Mouse (Mus musculus) cerebellum, adult 11 months (tissue): ENCODE results near the gene Ranbp9.

ENCODE experiments used
- DNase-seq: peaks from one replicate; pipeline ENCODE4 v3.0.0; 2022

Ranbp9 gene

DNA sequence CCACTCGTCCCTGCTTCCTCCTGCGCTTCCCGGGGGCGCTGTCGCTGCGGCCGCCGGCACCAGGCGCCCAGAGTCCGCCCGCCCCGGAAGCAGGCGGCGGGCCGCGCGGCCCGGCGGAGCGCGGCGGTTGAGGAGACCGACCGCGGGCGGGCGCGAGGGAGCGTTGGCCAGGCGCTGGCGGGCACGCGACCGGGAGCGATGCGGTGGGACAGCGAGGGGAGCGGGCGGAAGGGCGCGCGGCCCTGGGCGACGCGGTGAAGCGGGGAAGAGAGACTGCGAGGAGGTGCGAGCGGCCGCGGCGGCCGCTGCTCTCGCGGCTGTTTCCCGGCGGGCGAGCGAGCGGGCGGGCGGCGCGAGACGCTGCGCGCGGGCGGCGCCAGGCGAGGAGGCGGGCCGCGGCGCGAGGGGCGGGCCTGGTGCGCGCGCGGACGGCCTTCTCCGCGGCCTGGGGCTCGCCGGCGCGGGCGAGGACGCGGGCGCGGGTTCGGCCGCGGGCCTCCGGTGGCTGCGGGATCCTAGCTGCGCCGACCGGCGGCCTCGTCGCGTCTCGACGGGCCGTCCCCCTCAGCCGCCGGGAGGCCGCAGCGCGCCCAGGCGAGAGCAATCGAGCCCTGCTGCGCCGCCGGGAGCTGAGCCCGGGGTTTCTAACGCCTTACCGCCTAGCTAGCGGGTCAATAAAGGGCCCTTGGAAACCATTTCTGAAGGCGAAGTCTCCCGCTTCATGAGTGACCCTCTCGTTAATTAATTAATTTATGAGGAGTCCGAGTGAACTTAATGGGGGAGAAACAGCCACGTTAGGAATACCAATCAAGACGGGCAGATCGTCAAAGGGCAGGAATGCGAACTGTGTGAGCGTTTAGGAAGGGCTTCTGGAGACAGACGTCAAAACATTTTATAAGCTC lies at the start of gene Ranbp9:
Ranbp9 (minus strand) TSS at position 326 of the 902 bp plus-strand sequence.
- peak; percentile 80 for DNase-seq

DNA sequence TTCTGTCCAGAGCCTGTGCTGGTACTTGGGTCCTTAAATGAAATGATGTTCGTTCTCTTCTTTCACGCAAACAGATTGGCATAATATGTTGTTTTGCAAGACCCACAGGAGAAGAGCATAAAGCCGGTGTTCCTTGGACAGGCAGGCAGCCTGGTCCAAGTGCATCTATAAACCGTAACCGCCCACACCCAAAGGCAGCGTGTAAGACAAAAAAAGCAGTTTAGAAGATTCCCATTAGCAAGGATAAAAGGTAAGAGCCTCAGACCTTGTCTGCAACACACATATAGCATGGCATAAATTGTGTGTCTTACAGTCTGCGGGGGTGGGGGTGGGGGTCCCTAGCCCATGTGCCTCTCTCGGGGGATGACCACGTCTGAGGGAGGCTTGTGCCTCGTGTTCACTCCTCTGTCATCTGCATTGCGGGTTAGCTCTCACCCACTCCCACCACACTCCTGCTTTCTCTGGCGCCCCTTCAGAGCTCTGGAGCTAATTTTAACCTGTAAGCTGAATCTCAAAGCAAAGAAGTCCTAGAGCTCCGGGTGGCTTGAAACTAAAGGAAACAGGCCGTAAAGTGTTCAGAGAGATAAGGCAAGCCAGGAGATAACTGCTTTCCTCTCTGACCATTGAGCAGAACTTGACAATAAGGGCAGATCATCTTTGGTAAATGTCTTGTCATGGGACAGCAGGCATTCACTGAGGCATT lies 49.2 kb upstream of the Ranbp9 start:
- DNase-seq = no peak

DNA sequence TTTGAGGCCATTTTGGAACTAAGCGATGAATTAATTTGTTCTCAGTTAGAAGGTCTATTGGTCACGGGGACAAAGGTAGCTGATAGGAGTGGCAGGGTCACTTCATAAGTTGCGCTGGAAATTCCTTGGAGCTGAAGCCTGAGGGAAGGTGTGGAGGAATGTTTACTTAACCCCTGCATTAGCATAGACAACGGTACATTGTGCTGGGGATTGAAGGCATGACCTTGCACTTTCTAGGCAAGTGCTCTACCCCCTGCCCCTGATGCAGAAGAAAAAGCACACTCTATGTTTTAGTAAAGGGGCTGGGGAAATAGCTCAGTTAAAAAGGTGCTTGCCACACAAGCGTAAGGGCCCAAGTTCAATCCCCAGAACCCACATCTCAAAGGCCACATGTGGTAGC lies 45.2 kb upstream of the Ranbp9 start:
- no peak for DNase-seq

DNA sequence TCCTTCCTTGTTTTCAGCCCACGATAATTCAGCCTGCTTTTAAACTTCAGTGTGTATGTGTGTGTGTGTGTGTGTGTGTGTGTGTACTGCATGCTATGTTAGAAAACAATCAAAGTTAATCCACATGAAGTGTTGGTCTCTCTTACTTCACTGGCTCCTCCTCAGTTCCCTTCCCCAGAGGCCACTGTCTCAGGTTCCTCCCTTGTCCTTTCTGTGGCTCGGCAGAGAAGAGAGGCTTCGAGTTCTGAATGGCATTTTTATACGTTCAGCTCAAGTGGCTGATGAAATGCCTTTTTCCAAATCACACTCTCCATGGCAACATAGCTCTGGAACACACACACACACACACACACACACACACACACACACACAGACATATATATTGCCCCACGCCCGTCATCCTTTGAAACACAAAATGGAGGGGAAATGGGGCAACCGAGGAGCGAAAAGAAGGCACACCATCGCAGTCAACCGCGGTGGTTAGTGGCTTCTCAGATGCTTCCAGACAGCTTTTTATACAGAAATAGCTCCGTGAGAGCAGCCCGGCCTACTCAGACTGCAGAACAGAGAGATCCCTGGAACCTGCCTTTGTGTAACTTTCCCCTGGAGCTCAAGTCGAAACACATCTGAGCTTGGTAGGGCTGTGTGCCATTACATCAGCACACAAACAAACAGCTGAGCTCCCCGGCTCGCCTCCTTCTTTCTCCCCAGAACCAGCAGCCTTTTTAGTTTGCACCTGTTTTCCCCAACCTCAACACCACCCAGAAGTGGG lies 44.5 kb upstream of the Ranbp9 start:
- no peak for DNase-seq

DNA sequence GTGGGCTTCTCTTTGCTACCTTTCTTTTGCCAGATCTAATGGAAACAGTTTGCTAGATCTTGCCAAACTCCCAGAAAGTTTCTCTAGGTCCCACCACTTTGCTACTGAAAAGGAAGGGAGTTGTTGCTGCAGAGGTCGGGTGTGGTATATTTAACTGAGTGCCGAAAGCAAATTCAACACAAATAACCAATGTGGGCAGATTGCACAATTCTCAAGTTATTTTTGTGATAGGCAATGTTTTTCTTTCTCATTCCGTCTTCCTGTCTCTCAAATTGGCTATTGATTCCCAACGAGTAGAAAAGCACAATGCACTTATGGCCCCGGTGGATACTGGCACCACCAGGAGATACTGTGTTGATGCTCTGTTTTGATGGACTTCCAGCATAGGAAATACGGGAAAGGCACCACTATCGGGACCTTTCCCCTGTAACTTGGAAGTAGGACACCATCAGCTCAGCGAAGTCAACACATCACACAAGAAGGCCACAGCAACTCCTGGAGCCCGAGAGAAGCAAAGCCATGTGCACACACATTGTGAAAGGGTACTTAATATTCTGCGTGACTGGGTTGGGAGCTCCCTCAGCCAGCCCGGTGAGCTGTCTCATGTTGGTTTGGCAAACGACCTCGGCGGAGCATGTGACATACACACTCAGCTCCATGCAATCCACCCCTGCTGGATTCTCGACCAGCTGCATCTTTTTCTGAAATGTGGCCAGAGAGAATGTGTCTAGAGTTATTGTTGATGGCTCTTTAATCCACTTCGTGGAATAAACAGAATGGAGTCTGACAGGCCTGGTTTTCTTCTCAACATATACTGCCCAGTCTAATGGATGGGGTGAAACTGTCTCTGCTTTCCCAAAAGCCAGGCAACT lies 43.6 kb upstream of the Ranbp9 start:
- no peak for DNase-seq

DNA sequence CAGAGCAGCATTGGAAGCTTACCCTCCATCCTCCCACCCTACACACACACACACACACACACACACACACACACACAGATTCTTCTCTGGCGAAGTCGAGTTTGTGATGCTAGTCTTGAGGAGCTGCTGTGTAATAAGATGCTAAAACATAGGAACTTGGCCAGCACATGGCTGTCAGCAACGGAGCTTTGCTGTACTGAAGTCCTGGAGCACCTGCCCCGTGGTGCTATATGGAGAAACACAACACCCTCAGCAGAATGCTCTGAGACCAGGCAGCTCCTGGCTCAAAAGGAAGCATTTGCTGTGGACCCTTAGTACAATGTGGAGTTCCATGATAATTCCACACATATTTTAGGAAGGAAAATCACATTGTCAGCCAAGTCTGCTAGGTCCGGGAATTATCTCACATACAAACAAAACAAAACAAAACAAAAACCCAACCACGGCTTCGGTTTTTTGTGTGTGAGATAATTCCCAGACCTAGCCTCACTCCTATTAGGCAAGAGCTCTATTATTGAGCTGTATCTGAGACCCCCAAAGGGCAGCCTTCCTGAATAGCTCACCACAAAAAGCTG lies 42.9 kb upstream of the Ranbp9 start:
- no peak for DNase-seq

DNA sequence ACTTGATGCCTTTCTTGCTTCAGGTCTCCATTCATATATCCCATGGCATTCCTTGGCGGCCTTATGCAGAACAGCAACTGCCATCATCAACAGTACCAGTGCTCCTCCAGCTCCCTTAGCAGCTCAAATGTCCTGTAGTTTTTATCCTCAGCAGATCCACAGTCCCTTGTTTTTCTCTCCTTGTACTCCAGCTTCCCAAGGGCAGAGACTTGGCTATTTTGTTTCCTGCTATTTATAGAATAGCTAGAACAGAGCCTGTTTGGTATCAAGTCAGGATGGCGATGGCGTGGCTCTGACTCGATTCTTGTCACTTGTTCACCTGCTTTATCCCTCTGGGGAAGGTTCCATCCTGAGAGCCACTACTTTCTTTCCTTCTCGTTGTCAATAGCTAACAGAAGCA lies 40.9 kb upstream of the Ranbp9 start:
- no peak for DNase-seq

DNA sequence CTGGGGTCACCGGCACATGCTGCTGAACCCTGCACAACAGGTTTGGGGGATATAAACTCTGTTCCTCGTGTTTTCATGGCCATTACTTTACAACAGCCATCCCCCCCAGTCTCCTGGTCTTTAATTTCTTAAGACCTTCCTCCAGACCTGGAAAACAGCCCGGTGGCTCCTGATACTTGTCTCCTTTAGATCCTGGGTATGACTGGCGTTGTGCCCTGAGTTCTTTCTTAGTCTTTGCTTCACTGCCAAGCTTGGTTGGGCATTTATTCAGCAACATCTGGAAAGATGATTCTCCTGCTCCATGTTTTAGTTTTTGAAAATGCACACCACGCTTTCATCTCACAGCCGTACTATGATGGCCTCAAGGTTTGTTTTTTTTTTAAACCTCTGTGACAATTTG lies 38.2 kb upstream of the Ranbp9 start:
- no peak for DNase-seq

DNA sequence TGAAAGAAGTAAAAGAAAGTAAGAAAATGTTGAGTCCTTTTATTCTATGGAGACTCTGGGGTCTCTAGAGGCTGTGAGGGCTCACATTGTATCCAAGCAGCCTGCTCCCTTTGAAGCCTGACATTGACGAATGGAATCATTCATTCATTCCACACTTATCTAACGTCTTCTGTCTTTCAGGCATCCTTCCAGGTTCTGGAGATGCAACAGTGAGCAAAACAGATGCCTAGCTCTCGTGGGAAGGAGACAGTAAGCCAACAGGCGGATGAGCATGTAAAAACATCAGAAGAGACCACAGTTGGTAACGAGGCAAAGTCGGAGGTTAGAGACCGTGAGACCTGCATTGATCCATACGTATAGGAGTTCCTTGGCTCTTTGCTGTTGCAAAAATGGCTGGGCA lies 36.3 kb upstream of the Ranbp9 start:
- DNase-seq = no peak

DNA sequence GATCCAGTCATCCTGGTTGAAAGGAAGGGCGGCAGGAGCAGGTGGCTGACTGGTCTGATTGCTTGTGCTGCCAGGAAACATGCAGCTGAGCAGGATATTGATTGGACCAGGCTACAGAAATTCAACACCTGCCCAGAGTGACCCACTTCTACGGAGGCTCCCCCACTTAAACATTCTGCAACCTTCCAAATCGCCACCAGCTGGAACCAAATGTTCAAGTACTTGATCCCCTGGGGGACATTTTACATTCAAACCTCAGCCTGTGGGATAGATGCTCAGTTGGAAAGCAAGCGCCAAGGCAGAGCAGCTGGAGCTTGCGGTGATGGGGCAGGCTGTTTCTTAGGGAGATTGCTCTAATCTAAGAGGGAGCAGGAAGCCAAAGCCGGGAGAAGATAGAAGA lies 35.8 kb upstream of the Ranbp9 start:
- no peak for DNase-seq

DNA sequence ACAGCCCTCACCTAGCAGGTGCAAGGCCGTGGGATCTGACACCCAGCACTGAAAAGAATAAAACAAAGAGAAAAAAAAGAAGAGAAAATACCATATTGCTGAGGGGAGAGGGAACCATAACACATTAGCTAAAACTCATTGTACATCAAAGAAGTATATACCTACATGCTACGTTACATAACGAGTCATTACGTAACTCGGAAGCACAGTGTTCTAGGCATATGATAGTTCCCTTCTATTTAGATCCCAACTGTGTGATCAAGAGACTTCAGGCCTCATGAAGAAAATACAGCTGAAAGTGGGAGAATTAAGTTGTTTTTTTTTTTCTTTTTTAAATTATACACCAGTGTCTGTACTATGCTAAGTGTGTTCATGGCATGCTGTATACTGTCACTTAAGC lies 35.0 kb upstream of the Ranbp9 start:
- DNase-seq = no peak

DNA sequence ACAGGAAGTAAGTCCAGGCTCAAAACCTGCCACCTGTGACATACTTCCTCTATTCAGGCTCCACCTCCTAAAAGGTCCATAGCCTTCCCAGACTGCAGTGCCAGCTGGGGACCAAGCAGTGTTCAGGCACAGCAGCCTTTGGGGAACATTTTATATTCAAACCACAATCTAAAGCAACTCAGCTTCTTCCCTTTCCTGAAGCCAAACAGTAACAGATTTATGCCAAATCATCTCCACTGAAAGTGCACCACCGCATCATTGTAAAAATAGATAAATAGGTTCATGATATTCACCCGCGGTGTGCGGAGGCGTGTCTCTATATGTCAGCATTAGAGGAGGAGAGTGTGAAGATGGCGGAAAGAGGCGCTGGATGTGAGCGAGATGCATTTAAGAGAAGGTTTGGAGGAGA lies 33.9 kb upstream of the Ranbp9 start:
- no peak for DNase-seq

DNA sequence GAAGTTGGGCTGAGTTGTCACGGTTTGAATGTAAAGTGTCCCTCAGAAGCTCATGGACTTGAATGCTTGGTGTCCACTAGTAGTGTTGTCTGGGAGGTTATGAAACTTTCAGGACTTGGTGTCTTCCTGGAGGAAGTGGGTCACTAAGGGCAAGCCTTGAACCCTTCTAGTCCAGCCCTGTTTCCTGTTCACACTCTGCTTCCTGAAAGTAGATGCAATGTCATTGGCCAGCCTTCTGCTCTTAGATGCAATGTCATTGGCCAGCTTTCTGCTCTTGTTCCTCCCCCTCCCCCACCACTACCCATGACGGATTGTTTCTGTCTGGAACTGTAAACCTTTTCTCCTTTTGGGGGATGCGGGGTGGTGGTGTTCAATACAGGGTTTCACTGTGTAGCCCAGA lies 31.7 kb upstream of the Ranbp9 start:
- DNase-seq = no peak

DNA sequence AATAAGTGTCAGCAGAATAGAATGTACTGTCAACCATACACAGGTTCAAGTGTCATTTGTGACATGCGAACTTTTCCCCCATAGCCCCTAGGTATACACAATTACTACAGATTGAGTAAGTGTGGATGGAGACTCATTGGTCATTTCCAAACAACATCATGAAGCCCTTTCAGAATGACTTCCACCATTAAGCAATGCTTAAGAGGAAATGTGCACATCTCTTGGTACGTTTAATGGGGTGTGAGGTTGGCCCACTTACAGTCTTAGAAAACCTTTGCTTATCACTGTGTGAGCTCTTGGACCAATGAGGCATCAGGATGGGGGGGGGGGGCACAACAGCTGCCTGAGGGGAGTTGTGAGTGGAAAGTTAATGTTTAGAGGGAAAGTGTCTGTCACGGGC lies 24.7 kb upstream of the Ranbp9 start:
- no peak for DNase-seq

DNA sequence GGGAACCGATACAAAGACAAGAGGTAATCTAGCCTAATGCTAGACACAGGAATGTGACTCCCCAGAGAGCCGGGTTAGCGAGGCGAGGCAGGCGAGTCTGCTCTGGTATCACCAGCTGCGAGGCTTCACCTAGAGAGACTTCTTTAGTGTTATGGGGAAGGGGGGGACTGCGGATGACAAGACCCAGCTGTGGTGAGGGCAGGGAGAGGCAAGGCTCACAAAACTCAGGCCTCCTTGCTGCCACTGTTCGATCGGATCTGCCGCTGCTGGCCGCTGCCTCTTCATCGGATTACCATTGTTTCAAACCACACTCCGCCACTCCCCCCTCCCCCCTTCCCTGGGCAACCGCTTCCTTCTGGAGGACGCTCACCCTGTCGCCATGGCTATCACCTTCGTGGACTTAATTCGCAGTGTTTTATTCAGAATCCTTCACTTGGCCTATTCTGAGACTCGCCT lies 22.3 kb upstream of the Ranbp9 start:
- no peak for DNase-seq

DNA sequence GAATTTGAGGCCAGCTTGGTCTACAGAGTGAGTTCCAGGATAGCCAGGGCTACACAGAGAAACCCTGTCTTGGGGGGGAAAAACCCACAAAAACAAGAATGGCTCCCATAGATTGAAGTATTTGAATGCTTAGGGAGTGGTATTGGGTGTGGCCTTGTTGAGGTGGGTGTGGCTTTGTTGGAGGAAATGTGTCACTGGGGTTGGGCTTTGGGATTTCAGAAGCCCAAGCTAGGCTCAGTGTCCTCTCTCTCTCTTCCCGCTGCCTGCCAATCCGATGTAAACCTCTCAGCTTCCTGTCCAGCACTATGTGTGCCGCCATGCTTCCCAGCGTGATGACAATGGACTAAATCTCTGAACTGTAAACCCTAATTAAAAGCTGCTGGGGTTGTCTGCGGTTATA lies 20.5 kb upstream of the Ranbp9 start:
- no peak for DNase-seq

DNA sequence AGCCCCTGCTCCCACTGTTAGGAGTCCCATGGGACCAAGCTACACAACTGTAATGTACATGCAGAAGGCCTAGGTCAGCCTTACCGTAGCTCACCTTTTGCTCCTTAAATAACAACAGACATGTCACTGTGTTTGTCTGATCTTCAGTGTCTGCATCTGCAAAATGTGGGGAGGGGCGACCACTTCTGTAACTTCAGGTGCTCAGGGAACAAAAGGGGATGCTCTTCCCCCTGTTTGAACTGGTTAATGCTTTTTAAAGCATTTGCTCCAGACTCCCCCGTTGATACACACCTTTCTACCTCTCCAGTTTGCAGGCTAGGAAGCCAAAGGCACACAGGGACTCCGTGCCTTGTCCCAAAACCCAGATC lies 19.4 kb upstream of the Ranbp9 start:
- no peak for DNase-seq

DNA sequence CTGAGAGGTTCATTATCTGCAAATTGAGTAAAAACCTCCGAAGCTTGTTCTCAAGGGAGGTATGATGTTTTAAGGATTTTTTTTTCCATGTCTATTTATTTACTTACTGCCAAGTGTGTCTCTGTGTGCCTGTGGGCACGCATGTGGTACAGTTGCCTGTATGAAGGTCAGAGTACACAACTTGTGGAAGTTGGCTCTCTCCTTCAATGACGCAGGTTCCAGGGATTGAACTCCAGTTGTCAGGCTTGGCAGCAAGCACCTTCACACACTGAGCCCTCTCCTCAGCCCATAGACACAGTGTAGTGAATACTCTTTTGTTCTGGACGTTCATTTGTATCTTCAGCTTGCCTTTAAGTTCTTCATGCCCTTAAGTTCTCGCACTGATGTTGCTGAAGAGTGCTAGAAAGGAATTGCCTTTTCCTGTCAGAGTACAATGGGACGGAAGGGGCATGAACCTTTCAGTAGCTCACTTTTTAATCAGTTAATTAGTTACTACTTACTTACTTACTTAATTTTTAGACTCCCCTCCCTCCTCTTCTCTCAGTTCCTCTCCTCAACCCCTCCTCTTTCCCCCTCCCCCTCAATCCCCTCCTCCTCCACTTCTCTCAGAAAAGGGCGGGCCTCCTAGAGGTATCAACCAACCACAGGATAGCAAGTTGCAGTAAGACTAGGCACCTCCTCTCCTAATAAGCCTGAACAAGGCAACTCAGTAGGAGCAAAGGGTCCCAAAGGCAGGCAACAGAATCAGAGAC lies 18.8 kb upstream of the Ranbp9 start:
- no peak for DNase-seq

DNA sequence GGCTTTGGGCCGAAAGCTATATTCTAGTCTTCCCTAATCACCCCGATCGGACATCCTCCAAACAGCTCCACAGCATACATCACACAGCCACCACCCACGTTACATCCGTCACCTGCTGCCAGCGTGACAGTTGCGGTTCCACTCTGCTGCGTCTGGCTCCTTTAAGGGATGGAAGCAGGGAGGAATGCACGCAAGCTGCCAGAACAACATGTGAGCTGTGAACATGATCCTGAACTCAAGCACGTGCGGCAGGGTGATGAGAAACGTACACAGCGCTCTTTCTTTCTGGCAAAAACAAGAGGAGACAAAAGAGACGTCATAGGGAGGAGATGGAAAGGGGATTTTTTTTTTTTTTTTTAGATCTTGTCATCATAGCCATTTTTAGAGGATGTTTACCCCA lies 17.8 kb upstream of the Ranbp9 start:
- DNase-seq = no peak

DNA sequence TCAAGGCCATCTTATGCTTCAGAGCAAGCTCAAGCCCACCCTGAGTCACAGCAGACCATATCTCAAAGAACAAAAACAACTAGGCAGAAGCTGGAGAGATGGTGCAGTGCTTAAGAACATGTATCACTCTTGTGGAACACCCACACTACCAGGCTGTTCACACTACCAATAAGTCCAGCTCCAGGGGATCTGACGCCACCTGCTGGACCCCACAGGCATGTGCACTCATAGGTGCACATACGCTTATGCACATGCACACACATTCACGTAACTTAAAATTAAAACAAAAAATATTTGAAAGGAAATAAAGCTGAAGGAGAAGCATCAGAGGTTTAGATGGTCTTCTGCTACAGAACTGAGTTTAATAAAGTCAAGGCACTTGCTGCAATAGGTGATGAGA lies 16.7 kb upstream of the Ranbp9 start:
- DNase-seq = no peak

DNA sequence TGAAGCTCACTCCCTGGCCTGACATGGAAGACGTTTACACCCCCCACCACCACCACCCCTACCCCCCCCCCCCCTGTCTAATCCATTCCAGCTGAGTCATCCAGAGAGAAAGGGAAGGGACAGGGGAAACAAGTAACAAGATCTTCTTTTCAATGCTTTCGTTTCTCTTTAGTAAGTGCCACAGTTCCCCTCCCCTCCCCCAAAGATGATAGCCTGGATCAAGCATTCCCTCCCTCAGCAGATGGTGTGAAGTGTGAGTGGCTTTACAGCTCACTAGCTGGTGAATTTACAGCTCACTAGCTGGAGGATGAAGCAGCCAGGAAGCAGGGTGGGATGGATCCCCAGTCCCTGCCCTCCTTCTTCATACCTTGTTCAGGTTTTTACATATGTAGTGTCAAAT lies 15.6 kb upstream of the Ranbp9 start:
- no peak for DNase-seq

DNA sequence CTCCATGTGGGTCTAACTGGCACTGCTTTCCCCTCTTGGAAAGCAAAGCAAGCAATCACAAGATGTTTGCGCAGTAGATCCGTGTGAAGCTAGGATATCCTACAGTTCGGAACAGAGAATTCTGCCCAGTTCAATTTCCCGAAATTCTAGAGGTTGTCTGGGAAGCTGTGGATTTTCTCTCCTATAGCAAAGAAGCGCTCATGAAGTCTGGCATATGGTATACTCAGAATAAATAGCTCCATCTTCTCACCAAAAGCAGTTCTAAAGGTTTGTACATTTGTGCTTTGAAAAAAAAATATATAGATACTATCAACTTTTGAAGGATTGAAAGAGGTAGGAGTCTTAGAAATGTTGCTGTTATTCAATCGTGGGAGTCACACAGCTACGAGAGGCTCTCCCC lies 14.6 kb upstream of the Ranbp9 start:
- DNase-seq = no peak
